Mouse (Mus musculus) cerebellum, adult (tissue): Measurements from ENCODE around the gene Dmd.
A peak's percentile ranks its signal among the peaks of the same experiment; 100 is the strongest.
"Not testable (repeated sequence)": the region's sequence is repeated elsewhere in the genome, so short reads cannot be mapped to it uniquely, and the experiment has no call there.

Experiments used
- ATAC-seq: cut with Nextera tagmentation; 2 replicates; pipeline ENCODE4 v1.9.2; 2017; ENCODE audit warnings: mild to moderate bottlenecking, moderate library complexity, mixed read lengths; ENCODE audit not compliant: insufficient number of reproducible peaks, low FRiP score, low TSS enrichment

Dmd gene

GRCm38 (mm10) chrX:82948630-82949029 lies at the start of gene Dmd:
Gene Dmd (plus strand): TSS chrX:82948870.
- no peak for ATAC-seq

- no peak for ATAC-seq
These were observed 47.2 kb upstream of the Dmd start for GRCm38 (mm10) chrX:82901515-82901914.

GRCm38 (mm10) chrX:82987683-82988082 lies 39.0 kb downstream of the Dmd start:
- ATAC-seq, result no peak

DNA sequence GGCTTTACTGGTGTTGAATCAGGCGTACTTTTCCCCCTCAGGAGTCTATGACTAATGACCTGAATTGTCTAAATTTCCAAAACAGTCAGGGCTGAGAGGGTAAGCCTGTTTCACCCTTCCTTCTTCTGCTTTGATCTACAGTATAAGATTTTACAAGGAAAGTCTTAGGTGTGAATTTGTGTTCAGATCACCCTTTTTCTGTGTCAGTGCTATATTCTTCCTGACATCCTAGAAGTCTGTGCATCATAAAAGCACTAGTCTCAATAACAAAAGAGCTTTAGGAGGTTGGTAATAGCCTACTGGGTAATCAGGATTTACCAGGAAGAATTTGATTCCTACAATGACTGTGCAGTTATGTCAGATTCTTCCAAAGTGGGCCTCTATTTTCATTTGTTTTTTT lies 101.5 kb downstream of the Dmd start:
- no peak for ATAC-seq

- ATAC-seq, result no peak
These were observed 167.7 kb downstream of the Dmd start for GRCm38 (mm10) chrX:83116171-83116876.

DNA sequence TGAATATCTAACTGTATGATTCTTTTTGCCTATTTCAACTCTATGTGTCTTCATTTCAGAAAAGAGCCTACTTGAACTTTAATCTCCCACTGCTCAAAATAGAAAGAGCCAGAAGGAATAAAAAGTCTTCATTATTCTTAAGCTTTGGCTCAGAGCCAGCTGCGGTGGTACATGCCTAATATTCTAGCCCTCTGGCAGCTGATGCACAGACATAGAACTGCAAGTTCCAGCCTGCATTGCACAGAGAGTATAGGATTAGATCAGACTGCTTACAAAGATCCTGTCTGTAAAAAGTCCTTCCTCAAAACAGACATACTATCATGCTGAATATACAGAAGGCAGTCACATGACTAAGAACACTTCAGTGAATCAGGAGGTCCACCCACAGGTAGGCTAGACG lies 168.5 kb downstream of the Dmd start:
- ATAC-seq, result no peak

- no peak for ATAC-seq
These were observed 271.9 kb downstream of the Dmd start for GRCm38 (mm10) chrX:83220563-83220962.

- no peak for ATAC-seq
These were observed 272.4 kb downstream of the Dmd start for GRCm38 (mm10) chrX:83221050-83221449.

DNA sequence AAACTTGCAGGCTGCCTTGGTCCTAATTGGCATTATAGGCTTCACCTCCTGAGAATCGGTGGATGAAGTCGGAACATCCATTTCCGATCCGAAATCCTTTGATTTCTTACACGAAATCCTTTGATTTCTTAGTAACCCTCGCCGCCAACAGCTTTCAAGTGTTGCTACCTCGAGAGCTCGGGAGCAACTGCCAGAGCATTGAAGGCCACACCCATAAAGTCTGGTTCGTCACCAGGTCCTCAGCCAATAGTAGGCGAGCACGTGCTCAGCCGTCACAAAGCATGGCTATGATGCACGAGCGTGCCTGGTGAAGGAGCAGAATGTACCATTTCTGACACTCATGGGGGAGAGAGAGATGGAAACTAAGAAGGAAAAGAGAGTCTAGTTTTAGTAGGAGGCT lies 538.9 kb downstream of the Dmd start, which contains the start of gene Tsga8:
Gene Tsga8, minus strand, starts transcription at position 327 of the 400 bp plus-strand sequence.
- ATAC-seq, result no peak

DNA sequence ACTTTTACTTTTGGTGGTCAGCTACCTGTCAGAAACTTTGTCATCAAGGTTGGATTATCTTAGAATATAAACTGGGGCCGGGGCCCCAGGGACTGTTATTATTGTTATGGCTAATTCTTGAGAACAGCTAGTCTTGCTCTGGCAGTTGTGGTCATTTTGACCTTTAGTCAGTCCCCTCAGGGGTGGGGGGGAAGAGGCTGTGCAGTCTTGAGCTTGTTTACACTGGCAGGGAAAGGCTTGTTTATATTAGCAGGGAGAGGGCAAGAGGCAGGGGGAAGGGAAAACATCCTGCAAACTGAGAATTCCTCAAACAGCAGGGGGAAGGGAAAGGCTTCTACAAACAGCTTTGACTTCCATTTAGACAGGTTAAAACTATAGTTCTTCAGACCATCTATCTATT lies 726.3 kb downstream of the Dmd start:
- ATAC-seq, result no peak

- no peak for ATAC-seq
These were observed 737.9 kb downstream of the Dmd start for GRCm38 (mm10) chrX:83686547-83686946.

GRCm38 (mm10) chrX:83740533-83740932 lies 791.9 kb downstream of the Dmd start:
- ATAC-seq, result no peak

DNA sequence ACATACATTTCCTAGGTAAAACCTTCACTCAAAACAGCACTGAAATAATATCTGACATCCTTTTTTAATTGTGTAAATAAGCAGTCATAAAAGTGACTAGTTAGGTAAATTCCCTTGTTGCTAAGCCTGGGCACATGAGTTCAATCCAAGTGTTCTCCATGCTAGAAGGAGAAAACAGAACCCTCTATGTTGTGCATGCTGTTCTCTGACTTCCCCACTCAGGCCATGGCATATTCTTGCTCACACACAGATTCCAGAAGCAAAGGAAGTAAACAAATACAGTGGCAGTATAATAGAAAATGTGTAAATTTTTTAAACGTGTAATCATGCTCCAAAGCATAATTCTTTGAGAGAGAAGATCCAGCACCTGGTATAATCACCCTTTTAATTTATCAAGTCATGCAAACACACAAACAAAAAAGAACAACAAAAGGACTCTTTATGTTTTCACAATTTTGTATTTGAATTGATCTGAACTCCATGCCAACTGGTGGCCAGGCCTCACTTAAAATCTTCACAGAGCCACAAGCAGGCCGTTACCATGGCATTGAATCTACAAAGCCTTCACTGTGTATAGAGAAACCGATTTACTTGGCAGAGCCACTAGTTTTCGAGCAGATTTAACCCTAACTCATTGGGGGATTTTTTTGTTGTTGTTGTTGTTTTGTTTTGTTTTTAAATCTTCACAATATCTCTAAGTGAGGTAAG lies 797.8 kb downstream of the Dmd start:
- ATAC-seq, result no peak

DNA sequence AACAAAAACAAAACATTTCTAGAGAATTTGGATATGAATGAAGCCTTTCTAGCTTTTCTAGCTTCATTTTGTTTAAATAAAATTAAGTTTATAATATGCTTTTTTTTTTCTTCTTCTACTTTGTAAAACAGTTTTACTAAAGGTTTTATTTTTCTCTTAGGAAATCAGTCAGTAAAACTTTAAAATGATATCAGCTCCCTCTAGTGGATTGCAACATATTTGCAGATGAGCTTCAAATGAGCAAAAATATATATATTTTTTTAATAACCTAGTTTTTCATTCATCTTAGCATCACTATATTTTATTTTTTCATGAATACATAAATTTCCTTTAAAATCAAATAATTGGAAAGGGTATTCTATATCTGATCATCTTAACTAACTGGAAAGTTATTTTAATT lies 838.7 kb downstream of the Dmd start:
- ATAC-seq, result no peak

DNA sequence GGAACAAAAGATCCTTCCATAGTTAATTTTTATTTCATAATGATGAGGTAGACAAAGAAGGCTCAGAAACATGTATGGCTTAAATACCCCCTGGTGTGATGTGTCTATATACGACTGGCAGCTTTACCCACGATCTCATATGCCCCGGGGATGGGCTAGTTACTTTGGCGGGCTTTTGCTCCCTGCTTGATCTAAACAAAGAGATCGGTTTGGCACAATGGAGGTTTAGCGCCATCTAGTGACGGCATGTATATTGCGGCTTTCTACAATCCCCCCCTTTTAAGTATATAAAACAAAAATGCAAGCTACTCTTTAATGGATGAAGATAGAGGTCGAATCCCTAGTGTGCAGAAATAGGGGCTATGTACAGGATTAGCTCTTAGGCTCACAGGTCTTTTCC lies 918.8 kb downstream of the Dmd start:
- not testable (repeated sequence) for ATAC-seq

DNA sequence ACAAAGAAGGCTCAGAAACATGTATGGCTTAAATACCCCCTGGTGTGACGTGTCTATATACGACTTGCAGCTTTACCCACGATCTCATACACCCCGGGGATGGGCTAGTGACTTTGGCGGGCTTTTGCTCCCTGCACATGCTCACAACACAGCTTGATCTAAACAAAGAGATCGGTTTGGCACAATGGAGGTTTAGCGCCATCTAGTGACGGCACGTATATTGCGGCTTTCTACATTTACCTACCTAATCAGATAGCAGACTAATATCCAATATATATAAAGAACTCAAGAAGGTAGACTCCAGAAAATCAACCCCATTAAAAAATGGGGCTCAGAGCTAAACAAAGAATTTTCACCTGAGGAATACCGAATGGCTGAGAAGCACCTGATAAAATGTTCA lies 926.7 kb downstream of the Dmd start:
- ATAC-seq, result not testable (repeated sequence)

- ATAC-seq, result no peak
These were observed 1027.2 kb downstream of the Dmd start for GRCm38 (mm10) chrX:83975895-83976294.

DNA sequence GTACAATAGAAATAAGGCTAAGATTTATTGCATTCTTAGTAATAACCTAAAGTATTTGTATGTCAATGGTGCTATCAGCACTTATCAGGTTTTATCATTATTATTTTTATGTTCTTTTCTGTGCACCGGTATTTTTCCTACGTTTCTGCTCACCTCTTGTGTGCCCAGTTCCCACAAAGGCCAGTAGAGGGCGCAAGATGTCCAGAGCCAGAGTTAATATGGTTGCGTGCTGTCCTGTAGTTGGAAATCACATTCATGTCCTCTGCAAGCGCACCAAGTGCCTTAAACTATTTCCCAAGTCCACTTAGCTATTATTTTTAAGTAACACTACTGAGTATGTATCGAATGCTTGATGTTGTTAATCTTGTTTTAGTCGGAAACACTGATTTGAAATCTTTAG lies 1052.6 kb downstream of the Dmd start:
- ATAC-seq, result no peak

- not testable (repeated sequence) for ATAC-seq
These were observed 1113.8 kb downstream of the Dmd start for GRCm38 (mm10) chrX:84062431-84062830.

- no peak for ATAC-seq
These were observed 1217.2 kb downstream of the Dmd start for GRCm38 (mm10) chrX:84165872-84166271.

- ATAC-seq, result no peak
These were observed 1292.7 kb downstream of the Dmd start for GRCm38 (mm10) chrX:84241297-84241859.

- peak; percentile 92 for ATAC-seq
These were observed 1381.9 kb downstream of the Dmd start for GRCm38 (mm10) chrX:84330593-84330992.
